Mouse (Mus musculus): Measurements from ENCODE around the gene Olfr332.
"Not testable (repeated sequence)": the region's sequence is repeated elsewhere in the genome, so short reads cannot be mapped to it uniquely, and the experiment has no call there.

Olfr332 gene

DNA sequence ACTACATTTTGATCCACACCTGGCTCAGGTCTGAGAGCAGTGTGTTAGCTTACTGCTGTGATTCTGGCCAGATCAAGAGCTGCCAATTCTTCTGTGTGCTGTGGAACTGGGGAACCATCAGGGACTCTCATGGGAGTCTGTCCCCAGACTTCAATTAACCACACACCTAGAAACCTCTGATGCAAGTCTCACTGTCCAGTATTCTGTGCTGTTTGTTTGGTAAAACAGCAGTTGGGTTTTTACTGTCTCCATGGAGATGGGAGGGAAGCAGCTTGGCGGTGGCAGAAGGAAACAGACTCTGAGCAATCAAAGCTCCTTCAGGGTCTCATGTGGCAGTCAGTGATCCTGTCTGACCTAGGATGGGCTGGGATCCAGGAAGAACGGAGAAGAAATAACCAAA is at the start of gene Olfr332:
Olfr332 (minus strand) TSS at position 101 of the 400 bp plus-strand sequence.
- DNase-seq (ENCODE audit: extremely low spot score, low read depth, low spot score), result no peak

DNA sequence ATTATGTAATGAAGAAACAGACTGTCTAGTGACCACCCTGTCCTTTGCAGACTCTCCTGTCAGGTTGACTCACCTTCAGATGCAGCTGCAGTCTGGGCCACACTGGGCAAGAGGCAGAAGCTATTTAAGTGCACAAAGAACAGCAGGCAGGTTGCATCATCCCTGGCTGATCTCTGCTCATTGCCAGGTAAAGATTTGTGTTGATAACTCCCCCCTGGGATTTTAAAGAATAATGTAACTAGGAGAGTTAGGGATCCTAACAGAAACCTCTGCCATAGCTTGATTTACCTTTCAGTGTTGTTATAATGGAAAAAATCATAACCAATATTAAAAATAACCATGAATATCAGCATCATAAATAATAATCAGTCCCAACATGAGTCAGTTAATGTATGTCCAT is 42.4 kb upstream of the Olfr332 start, which contains the start of gene Olfr330:
Olfr330 (minus strand) TSS at position 101 of the 400 bp plus-strand sequence.
- not testable (repeated sequence) for DNase-seq (ENCODE audit: extremely low spot score, low read depth, low spot score)

DNA sequence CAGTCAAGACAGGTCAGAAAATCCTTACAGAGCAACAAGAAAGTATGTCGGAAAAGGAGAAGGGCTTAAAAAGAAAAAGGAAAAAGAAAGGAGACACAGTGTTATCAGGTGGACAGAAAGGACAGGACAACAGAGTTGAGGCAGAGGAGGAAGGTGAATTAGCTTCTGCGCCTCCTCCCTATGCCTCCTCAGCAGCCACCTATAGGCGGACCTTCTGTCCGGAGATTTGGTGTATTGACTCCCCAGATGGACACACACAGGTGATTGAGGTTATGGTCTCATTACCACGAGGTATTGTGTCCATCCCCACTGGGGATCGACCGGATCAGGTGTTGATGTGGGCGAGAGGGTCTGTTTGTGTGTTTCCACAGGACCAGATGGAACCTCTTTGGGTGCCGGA is 27.4 kb upstream of the Olfr332 start:
- DNase-seq (ENCODE audit: extremely low spot score, low read depth, low spot score), result not testable (repeated sequence)

DNA sequence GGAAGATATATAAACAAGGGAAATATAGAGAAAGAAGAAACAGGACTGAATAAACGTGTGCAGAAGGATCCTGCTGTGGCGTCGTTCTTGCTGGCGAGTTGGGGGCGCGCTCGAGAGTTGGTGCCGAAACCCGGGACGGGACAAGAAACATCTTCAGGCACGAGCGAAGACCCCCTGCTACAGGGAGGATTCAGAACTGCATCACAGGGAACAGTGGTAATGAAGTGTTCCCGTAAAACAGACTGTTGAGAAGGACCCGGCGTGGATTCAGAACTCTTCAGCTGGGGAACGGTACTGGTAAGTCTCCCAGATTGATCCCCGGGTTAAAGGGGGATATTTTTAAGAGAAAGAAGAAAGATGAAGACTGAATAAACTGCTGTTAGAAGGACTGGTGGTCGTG is 26.6 kb upstream of the Olfr332 start:
- not testable (repeated sequence) for DNase-seq (ENCODE audit: extremely low spot score, low read depth, low spot score)

DNA sequence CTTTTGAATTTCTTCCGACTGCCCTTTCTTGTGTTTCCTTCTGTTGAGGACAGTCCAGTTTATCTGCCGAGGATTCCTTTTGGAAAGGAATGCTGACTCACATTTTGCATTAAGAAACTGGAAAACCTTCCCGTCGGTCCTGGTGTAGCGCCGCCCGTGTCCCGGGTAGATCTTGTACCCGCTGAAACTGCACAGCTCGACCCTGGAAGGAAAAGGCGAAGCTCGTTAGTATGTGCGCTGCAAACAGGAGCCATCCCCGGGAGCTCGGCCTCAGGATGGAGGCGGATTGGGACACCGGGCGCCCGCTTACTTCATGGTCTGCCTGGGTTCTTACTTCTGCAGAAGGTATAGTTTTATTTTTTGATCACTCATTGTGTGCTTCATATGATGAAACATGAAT is 16.7 kb upstream of the Olfr332 start:
- DNase-seq (ENCODE audit: extremely low spot score, low read depth, low spot score), result not testable (repeated sequence)

DNA sequence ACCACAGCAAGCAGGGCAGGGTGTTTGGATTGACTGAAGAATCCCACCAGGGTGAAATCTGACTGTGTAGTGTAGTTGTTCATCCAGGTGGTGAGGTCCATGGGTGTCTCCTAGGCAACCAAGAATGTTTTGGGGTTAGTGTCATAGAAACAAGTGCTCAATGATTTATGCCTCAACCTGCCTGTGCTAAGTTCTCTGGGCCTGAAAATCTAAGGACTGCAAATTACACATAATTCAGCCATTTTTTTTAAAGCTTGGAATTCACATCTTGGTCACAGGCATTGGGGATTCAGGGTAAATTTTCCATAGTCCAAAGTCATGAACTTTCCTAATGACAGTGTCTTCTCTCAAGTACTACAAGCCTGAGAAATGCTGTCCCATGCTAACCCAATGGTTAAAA is 10.1 kb upstream of the Olfr332 start, which contains the start of gene Olfr331:
Olfr331 (minus strand) TSS at position 101 of the 400 bp plus-strand sequence.
- not testable (repeated sequence) for DNase-seq (ENCODE audit: extremely low spot score, low read depth, low spot score)

DNA sequence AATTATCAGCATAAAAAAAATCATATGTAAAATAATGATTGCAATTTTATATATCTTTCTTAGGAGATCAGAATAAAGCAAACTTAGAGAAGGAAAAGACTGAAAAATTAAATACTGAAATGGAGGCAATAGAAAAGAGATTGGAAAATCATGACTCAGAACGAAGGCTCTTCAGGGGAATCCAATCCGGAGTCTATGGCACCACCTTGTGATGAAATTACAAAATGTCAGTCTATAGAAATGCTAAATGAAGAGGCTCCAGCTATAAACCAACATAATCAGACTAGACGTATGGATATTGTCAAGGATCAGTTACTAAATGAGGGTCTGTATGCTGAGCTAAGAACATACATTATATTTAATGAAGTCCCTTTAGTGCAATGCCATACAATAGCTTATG is 6.9 kb upstream of the Olfr332 start:
- DNase-seq (ENCODE audit: extremely low spot score, low read depth, low spot score), result no peak

DNA sequence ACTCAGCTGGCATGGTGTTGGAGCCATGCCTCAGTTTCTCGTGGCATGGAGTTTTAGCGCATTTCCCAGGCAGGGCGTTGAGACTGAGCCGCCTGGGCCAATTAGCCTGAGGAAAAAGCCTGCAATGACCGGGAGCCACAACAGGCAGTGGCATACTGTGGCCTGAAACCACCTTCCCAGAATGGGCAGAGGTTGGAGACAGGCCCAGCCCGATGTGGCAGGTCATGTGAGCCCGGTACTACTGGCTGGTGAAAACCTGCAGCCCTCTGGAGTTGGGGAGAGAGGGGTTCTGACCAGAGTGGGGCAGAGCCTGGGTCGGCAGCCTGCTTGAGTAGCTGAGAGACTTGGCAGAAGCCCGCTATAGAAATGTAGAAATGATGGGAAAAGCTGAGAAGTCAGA is 6.4 kb upstream of the Olfr332 start:
- no peak for DNase-seq (ENCODE audit: extremely low spot score, low read depth, low spot score)

DNA sequence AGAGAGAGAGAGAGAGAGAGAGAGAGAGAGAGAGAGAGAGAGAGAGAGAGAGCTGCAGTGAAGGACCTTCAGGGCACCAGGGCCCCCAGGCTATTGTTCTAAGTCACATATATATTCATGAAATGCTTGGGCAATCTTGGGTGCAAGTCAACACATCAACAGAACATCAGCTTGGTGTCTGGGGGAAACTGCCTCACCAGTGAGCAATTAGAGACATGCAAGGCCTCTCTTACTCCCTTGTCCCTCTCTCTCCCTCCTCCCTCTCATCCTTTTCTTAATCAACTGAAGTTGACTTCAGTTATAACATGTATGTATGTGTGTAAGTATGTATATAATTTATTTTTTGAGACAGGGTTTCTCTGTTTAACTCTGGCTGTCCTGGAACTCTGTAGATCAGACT is 30.2 kb downstream of the Olfr332 start, which contains the start of gene Olfr30:
Olfr30 (minus strand) TSS at position 101 of the 400 bp plus-strand sequence.
- DNase-seq (ENCODE audit: extremely low spot score, low read depth, low spot score), result no peak

DNA sequence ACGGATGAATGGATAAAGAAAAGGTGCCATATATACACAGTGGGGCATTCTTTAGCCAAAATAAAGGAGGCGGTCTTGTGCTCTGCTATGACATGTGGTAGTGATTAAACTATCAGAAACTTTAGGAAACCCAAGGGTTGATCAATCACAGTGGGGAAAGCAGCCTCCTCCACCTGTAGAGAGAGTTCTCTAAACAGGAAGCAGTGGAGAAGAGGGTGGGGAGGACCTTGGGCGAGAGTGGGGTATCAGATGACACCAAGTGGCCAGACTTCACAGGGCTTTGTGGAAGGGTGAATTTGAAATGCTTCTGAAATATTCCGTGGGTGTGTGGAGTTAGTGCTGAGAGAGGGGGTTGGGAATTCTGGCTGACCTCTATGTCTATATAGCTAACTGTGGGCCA is 38.8 kb downstream of the Olfr332 start:
- no peak for DNase-seq (ENCODE audit: extremely low spot score, low read depth, low spot score)

DNA sequence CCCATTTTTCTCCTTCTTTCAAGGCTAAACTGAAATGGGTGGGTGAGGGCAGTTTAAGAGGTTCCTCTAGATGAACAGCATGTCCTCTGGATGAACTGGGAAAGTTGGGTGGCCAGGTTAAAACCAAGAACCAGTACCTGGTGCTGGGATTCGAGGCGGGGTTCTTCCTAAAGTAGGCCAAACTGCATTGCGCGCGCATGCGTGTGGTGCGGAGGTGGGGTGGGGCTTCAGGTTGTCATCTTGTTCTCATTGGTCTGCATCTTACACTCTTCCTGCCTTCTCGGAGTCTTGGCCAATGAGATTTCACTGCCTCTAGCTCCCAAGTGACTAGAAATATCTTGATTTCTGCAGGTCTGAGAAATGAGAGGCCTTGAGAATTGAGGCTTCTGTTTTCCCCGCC is 39.6 kb downstream of the Olfr332 start, which contains the start of gene Lypd9:
Lypd9 (minus strand) TSS at position 165 of the 400 bp plus-strand sequence.
- DNase-seq (ENCODE audit: extremely low spot score, low read depth, low spot score), result no peak
